Mouse (Mus musculus) urinary bladder, adult 18-20 months (tissue): Measurements from ENCODE around the gene Rnf150.

ENCODE experiments used
- DNase-seq, 2 experiments: peaks; one replicate each; pipeline ENCODE4 v3.0.0; 2022; ENCODE audit warnings: low spot score in 2 of 2, mixed read lengths in 2 of 2

Gene Rnf150

DNA sequence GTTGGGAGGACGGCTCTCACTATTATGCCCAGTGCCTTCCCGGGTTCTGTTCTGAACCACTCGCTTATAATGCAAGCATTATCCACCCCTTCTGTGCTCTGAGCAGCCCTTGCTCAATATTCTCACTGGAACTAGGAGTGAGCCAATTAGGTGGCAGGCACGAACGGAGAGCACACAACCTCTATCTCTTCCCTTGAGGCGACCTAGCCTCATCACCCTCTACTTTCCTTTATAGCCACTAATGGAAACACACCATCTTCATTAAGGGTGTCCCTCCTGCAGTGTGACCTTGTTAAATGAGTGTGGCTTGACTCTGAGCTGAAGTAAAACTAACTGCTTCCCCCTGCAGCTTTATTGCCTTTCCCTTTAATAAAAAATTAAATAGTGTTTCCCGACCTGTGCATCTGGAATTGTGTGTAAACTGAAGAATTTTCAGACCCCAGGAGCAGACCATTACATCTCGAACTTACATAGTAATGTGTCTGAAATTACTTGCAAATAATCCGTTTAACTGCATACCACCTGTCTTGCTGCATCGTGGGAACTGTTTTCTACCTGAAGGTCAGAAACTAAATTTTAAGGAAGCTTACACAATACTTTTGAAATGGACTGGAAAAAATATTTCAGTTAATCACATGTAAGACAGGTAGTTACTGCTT, 26.0 kb downstream of the Rnf150 start:
- DNase-seq, result no peak

DNA sequence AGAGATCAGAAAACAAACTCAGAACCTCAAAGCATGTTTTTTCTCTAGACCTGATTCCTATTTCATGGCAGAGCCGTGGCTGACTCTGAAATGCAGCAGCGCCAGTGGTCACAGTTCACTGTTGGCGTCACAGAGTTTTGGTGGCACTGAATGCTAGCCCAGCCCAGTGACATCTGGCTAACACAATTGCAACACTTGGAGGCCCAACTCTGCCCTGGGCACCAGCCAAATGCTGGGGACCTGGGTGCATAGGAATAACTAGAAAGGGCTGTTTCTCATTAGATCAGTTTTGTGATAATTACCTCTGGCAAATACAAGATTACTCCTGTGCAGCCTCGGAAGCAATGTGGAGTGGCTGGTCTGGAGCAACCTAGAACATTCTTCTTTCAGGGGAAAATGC, 31.9 kb downstream of the Rnf150 start:
- peak in 1 of 2 experiments; percentile 14 for DNase-seq

DNA sequence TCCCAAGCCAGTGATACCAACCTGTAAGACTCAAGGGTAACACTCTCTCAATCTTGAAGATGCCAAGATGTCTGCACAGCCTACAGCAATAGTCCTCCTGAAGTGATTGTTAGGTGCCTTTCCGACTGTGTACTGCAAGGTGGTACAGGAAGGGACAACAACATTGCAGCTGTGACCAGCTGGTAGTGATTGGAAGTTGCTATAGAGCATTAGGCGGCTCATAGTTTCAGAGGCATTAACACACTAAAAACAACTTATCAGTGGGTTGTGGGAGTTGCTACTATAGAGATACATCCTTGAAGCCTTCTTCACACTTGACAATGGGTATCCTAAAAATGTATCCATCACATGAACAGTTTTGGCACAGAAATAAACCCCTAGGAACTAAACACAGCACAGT, 33.6 kb downstream of the Rnf150 start:
- DNase-seq, result no peak

DNA sequence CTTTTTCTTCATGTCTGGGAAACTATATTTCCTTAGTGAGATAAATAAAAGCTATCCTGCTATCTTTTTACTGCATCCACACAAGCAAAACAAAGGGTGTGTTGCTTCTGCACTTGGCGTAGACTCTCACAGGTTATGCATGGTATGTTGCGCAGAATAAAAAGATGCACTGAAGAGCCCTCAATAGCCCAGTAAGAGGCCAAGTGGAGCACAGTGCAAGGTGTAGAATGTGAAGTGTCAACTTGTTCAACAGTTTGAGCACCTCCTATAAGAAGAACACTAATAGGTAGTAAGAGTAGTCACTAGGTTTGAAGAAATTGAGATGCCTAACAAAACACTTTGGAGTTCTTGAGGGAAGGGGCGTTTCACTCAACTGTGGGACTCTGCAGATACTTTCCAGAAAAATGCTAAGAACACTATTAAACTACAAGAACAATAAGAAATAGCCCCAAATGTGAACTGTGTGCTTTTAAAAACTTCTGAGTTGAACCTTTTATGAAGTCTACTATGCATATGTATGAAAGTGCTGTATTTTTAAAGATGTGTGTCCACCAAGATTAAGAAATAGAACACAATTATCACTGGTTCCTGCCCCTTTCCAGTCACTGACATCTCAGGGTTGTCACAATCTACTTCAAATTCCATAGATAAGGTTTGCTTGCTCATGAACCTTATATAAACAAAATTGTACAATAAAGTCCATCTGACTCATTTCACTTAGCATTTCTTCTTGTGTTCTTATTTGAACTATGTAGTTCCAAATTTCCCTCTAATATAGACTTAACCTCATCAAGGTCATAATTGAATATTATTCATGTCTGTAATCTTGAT, 34.7 kb downstream of the Rnf150 start:
- DNase-seq, result no peak

DNA sequence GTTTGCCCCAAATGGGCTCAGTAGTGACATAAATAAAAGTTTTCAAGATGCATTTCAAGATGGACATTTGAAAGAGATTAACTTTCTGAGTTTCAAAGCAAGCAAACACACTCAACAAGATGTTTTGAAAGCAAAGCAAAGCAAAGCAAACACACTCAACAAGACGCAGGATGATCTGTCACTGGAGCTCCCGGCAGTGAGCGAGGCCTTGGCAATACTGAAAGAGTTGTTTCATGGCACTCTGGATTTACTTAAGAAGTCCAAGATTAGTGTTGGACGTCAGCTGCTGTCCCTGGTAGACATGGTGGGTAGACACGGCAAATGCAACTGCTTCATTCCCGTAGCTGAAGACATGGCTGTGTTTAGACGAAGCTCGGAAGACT, 35.3 kb downstream of the Rnf150 start:
- no peak for DNase-seq

DNA sequence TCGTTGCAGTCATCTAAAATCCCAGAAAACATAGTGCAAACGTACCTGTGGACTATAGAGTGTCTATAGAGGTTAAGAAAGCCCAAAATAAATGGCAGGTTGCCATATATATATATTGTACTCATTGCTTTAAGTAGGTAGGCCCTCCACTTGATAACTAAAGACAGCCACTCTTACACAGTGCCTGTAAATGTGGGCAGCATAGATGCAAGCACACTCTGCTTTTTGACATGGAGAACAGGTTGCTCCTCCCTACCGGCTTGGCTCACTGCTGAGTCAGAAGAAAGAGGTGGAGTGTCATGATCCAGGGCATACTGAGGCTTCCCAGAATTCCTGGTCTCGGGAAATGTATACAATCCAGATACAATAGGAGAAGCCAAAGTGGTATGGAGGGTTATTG, 37.8 kb downstream of the Rnf150 start:
- no peak for DNase-seq

DNA sequence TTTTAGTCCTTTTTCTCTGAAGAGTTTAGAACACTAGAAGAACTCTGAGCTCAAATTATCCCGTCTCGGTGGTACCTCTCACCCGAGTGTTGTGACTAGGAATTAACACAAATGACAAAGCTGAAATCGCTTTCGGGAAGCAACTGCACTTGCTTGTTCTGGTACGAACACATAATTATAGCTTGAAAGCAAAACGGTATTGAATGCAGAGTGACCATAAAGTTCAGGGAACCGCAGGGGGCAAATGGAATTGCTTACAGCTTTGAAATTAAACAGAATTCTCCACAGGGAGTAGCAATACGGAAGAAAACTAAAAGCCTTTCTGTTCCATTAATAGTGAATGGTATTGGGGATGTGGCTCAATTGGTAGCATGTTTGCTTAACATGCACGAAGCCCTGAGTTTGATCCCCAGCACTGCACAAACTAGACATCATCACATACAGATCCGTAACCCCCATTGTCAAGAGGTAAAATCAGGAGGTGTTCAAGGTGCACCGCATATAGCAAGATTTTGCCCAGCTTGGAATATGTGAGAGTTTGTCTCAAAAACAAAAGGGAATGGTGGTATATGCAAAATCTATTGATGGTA, 38.5 kb downstream of the Rnf150 start:
- DNase-seq, result no peak

DNA sequence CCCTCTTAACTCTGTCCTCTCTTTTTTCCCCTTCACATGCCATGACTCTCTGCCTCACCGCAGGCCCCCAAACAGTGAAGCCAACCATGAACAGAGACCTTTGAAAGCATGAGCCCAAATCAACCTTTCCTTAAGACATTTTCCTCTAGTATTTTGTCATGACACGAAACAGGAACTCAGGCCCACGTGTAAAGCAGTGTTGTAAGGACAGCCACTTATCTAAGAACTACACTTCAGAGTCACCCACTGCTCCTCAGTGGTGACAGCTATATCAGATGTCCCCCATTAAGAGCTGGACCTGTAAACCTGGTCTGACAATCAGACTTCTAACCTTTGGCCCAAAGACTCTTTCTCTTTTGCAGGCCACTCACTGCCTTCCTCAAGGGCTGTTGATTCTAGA, 40.3 kb downstream of the Rnf150 start:
- DNase-seq, result no peak

DNA sequence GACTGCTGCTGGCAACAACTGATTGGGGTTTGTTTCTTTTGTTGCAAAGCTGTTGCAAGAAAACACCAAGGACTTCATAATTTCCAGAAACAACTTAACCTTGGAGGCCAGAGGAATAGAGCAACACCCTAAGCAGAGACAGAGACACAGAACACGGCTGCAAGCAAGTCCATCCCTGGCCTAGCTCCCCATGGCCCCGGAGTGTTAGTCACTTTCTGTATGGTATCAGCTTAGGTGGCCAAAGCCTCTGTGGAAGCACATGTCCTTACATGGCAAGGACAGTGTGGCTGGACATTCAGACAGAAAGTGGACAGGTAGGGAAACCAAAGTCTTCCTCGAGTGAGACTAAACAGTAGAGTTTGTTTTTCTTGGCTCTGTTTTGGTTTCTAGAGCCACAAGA, 44.1 kb downstream of the Rnf150 start:
- no peak for DNase-seq

DNA sequence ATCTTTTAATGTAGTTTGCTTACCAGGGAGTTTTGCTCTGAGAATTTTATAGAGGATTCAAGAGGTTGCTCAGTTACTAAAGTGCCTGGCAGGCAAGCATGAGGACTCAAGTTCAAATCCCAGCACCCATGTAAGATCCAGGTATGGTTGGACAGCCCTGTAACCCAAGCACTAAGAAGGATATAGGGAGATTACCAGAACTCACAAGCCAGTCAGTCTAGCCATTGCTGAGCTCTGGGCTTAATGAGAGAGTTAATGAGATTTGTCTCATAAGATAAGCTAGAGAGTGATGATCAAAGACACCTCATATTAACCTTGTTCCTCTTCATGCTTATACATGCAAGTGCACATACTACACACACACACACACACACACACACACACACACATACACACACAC, 48.3 kb downstream of the Rnf150 start:
- DNase-seq, result no peak

DNA sequence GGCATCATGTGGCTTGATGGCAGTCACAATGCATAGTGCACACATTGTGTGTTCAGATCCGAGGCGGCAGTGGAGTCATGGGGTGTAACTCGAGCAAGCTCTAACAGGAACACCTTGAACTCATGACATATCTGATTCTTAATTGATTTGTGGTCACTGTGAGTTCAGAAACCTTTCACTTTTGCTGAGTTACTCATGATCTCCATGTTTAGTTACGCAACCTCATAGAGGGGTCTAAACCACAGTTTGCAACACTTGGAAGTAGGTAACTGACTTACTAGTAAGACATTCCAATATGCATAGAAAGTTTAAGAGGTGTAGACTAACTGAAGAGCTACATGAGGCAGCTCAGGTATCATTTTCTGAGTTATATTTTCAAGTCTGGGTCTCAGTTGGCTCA, 49.1 kb downstream of the Rnf150 start:
- no peak for DNase-seq

DNA sequence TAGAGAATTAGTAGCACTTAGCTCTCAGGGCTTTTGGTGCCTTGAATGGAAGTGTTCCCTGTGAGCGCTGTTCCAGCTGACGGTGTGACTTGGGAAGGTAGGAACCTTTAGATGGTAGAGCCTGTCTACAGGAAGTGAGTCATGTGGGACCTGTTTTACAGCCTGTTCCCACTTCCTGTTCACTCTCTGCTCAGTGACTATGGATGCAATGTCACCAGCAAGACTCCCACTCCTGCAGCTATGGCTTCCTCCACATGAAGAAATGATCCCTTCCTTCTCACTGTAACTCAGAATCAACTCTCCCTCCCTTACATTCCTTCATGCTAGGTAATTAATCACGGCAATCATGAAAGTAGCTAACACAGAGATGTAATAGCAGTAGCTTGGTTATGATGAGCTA, 51.4 kb downstream of the Rnf150 start:
- no peak for DNase-seq

DNA sequence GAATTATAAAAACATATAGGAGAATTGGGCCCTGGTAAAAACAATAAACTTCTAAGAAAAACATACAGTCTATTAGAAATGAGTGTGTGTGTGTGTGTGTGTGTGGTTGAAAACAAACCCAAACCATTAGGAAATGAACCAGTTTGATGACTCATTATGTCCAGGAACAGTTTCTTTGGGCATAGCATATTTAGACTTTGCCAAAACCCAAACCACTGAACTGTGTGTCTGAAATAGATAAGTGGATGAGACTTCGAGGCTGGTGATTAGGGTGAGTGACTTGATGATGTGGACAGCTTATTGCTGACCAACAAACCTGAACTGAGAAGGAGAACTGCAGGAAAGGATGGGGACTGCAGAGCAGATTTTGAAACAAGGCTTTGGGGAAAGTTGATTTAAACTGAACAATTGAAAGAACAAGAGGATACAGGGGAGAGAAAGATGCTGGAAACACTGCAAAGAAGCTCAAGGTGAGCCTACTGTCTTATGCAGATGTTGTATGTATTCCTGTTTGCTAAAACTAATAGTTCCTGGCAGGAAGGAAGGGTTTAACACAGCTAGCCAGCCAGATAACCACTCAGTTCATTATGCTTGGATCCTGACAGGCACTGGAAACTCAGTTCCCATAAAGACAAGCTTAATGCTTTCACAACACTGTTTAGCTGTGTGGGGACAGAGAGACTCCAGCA, 53.8 kb downstream of the Rnf150 start:
- no peak for DNase-seq

DNA sequence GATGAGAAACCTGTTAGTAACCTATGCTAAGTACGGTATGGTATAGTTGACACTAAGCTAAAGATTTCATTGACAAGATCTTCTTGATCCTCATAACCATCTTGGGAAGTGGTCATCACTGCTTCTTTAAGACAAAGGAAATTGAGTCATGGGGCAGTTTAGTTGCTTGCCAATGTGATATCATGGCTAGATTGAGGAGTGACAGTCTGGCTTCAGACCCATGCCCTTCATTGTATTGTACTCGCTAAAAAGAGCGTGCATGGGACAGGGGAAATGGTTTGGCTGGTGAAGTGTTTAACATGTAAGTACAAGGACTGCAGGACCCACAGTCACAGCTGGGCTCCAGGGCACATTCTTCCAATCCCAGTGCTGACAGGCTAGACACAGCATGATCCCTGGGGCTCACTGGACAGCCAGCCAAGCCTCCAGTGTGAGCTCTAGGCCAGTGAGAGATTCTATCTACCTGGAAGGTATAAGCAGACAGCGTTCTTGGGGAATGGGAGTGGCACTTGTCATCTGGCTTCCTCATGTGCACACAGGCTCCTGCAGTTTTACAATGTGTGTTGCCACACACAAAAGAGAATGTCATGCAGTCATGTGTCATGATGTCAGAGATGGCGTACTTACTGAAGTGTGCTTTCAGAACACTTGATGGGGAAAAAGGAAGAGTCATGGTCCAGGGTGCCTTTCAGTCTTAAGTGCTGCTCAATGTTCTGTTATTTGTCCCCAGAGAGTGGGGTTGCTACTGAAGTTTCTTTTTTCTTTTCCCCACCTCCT, 54.6 kb downstream of the Rnf150 start:
- no peak for DNase-seq

DNA sequence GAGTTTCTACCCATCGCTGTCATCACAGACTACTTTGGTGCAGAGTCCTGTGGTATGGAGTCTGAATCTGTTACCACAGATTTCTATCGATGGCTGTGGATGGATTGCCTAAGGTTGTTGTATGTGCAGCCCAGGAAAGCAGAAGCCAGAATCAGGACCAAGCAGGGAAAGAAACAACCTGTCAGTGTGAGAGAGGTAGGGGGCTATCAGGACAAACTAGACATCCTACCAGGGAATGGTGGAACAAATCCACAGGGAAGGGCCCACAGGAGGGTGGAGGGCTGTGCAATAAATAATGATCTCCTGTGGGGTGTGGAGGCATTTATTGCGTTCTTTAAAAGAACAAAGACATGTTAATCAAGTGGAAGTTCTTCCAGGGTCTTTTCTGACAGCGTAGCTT, 56.5 kb downstream of the Rnf150 start:
- no peak for DNase-seq

DNA sequence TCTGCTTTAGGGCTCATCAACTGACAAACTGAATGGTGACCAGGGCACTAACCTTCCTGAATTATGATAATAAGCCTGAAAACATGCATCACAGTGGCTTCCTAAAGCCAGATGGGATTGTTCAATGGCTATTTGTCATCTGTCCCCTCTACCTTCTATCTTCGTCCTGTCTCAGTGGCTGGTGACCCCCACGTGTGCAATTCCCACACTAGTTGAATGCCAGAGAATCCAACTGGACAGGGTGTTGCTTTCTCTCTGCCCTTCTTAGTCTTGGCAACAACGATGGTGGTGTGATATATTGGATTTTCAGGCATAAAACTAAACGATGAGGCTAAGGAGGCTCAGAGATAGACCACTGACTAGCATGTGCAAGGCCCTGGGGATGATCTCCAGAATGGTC, 57.0 kb downstream of the Rnf150 start:
- DNase-seq, result no peak

DNA sequence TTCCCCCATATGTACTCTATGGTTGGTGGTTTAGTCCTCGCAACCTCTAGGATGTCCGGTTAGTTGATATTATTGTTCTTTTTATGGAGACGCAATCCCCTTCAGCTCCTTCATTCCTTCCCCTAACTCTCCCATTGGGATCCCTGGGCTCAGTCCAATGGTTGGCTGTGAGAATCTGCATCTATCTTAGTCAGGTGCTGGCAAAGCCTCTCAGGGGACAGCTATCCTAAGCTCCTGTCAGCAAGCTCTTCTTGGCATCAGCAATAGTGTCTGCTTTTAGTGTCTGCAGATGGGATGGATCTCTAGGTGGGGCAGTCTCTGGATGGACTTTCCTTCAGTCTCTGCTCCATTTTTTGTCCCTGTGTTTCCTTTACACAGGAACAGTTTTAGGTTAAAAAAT, 62.1 kb downstream of the Rnf150 start:
- DNase-seq, result no peak

DNA sequence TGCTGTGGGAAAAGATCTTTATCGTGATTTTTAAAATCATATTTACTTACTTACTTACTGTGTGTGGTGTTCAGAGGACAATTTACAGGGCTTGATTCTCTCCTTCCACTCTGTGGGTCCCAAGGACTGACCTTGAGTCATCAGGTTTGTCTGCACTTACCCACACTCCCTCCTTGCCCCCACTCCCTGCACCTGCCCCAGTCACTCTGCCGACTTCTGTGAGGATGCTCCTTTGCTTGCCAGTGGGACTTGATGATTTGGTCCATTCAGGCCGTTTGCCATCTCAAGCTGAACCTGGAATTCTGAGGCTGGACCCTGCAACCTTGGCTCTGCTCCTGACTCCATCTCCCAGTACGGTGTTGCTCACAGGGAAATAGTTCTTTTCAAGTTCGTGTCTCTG, 63.4 kb downstream of the Rnf150 start:
- no peak for DNase-seq

DNA sequence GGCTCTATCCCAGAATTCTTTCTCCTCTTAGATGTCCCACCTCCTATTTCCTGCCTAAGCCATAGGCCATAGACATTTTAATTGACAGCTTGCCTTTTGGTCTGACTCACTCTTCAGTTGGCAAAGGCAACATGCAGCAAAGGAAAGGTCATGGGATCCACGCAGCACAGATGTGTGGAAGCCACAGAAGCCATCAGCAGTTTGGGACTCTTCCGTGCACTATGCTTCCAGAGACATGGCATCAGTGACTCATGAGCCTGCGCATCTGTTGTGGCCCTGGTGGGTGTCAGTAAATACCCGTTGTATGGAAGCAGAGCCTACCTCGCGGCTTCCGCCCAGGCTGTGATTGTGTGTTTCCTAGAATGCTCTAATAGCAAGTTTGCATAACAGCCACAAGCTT, 68.4 kb downstream of the Rnf150 start:
- DNase-seq, result no peak

DNA sequence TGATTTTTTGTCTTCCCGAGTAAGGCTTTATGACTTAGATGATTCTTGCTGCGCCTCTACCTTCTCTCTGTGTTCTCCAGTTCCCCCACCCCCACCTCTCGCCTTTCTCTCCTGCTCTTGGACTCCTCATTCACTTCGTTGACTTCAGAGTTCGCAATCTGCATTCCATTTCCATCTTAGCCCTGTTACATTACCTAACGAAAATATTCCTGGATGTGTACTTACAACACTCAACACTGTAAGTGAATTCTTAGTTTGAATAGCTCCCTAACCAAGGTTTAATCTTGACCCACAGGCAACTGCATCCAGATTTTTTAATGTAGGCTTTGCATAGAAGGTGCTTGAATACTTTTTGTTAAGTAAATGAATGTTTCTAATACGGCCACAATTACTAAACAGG, 73.0 kb downstream of the Rnf150 start:
- DNase-seq, result no peak

DNA sequence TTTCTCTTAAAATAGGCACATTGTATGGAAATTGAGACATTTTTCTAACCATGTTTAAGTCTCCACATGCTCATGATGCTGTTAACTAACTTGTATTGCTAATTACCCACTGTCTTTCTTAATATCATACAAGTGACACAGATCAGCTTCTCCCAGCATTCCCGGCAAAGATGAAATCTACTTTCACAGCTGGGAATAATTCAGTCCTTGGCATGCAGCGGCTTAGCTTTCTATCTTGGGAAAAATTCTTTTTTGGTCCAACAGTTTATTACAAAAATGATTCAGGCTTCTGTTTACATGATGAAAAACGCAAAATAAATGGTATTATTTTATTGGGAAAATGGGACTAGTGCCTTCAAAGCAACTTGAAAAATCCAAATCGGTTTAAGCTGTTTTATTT, 73.7 kb downstream of the Rnf150 start:
- DNase-seq, result peak in 1 of 2 experiments; percentile 9

DNA sequence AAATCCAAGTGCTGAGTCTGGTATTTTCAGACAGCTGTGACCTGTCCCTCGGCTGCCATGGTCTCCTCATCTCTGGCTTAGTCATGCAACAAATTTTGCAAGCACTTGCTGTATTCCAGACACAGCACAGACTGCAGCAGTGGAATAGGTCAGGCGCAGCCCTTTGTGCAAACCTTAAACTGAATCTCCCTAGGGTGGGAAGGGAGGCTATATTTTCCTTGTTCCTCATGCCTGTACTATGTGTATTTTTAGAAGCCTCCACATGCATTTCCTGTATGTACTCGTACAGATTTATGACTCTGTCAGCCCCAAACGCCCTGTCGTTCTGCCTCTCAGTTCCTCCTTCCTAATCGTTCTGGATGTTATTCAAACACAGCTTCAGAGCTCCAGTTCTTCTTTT, 76.8 kb downstream of the Rnf150 start:
- peak; percentile 18 to 65 for DNase-seq
